Mouse (Mus musculus): ENCODE results near the gene Satb1.

Gene Satb1

GRCm38 (mm10) chr17:51832900-51833577 lies at the start of gene Satb1:
Gene Satb1 (minus strand): TSS chr17:51833290.
- DNase-seq (ENCODE audit: low spot score): peak; percentile 19

DNA sequence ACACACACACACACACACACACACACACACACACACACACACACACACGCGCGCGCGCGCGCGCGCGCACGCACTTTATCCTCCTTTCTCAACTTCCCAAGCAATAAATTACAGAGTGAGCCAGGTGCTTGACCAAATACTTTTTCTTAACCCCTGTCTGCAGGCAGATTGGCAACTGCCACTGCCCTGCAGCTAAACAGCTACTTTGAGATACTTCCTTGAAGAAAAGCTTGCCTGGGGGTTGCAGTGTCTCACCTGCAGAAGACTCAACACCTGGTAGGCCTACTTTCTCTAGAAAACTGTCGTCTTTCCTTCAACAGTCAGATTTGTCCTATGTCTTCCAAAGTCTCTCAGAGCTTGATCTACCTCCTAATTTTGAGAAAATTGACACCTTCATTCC lies 49.5 kb upstream of the Satb1 start:
- DNase-seq (ENCODE audit: low spot score): no peak

GRCm38 (mm10) chr17:51880895-51881622 lies 48.0 kb upstream of the Satb1 start:
- DNase-seq (ENCODE audit: low spot score): no peak

GRCm38 (mm10) chr17:51880221-51880620 lies 47.1 kb upstream of the Satb1 start:
- no peak for DNase-seq (ENCODE audit: low spot score)

DNA sequence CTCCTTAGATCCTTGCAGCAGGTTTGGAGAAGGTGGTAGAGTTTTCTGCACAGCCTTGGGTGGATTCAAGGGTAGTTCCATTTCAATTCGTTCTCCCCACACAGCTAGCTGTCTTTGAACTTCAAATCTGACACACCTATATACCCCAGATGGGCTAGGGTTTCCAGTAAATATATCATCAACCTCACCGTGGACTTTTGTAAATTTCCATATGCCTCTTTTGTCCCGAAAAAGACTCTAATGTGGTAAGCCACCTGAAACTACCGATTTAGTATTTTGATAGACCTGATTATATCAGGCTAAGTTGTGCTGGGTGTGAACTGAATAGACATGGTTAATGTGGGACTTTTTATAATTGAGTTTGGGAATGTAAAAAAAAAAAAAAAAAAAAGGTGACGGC lies 46.6 kb upstream of the Satb1 start:
- DNase-seq (ENCODE audit: low spot score): no peak

DNA sequence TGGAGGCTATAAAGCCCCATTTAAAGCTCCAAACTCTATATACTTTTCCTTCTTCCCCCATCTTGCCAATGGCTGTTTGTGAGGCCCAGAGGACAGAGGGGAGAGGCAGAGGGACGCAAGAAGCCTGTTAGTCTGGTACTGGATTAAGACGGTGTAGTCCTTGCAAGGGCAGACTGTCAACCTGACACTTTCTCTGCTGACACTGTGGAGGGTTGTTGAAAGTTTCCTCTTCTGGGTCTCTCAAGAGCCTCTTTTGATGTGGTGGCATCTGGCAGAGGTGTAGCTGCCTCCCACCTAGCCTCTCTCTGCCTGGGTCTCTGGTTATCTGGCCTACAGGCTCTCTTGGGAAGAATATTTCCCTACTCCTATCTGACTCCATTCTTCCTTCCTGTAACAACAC lies 46.1 kb upstream of the Satb1 start:
- DNase-seq (ENCODE audit: low spot score): no peak

DNA sequence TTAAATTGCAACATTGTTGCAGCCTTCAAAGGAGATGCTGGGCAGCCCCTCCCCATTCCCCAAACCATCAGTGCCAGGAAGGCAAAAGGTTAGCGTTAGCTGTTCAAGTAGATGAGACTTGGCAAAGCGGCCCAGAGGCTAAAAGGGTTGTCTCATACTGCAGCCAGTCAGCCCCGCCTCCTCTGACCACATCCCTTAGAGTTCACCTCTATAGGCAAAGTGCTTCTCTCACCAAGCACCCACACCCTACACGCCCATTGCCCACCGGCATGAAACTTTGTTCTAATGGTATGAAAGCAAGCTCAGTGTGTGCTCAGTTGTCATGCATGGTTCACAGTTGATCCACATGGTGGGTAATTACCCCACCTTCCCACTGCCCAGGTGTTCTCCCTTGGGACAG lies 43.4 kb upstream of the Satb1 start:
- no peak for DNase-seq (ENCODE audit: low spot score)

DNA sequence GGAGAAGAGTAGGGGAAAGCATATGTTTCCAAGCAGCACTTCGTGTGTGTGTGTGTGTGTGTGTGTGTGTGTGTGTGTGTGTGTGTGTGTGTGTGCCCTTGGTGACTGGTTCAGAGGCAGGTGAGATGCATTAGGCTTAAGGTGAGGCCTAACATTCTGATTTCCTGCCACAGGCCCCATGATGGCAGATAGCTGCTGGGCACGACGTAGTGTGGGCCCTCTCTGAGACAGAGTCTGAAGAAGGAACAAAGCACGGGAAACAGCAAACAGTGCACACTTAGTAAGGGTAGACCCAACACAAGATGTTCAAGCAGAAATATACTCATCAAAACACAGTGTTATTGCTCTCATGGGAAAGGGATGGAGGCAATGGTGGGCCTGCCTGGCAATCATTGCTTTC lies 24.5 kb upstream of the Satb1 start:
- DNase-seq (ENCODE audit: low spot score): no peak

DNA sequence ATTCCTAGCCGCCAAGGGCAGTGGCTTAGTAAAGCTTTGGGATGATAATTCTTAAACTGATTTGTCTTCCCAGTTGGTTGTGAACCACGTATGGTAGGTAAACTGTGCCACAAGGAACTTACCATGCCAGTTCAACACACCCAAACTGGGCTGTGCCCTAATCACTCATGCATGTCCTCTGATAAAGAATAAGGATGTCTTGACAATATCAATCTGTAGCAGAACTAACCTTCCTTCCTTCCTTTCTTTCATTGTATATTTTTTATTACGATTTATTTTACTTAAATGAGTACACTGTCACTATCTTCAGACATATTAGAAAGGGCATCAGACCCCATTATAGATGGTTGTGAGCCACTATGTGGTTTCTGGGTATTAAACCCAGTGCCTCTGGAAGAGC lies 23.2 kb upstream of the Satb1 start:
- DNase-seq (ENCODE audit: low spot score): no peak

DNA sequence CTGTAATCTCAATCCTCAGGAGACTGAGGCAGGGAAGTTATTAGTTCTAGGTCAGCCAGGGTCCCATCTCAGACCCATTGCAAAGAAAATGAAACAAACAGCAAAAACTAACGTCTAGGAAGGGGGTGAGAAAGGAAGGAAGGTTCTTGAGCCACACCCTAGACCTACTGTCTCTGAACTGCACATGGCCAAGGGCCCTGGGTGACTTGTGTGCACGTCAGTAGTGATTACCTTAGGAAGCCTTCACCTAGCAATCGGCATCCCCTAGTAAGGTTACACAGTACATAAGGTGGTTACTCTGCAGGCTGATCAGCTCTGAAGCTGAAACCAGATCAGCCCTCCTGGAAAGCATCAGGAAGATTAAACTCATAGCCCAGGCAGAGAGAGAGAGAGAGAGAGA lies 22.2 kb upstream of the Satb1 start:
- DNase-seq (ENCODE audit: low spot score): no peak

- DNase-seq (ENCODE audit: low spot score): no peak
These were observed 20.9 kb upstream of the Satb1 start for GRCm38 (mm10) chr17:51853952-51854351.

DNA sequence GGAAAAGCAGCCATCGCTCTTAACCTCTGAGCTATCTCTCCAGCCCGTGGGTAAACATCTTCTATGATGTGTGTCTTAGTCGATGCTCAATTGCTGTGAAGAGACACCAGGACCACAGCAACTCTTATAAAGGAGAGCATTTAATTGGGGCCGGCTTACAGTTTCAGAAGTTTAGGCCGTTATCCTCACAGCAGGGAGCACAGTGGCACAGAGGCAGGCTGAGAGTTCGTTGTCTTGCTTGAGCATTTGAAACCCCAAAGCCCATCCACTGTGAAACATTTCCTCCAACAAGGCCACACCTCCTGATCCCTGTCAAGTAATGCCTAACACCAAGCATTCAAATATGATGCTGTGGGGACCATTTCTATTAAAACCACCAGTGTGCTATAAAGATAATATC lies 7.5 kb upstream of the Satb1 start:
- DNase-seq (ENCODE audit: low spot score): no peak

DNA sequence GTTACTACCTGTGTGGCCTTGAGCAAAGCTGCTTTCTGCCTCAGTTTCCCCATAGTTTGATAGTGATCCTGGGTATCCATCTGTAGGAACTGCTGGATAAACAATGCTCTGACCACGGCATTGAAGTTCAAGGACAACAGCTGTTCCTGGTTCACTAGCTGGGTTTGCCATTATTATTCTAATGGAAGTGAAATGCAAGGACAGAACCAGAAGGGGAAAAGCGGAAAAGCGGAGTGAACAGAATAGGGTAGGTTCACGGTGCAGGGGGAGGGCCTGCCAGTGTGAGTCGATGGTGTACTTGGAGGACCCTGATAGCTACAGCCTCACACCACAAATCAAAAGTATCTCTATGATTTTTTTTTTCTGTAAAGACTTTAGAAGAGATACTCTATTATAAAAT lies 6.4 kb upstream of the Satb1 start:
- no peak for DNase-seq (ENCODE audit: low spot score)

GRCm38 (mm10) chr17:51836901-51837300 lies 3.8 kb upstream of the Satb1 start:
- no peak for DNase-seq (ENCODE audit: low spot score)

DNA sequence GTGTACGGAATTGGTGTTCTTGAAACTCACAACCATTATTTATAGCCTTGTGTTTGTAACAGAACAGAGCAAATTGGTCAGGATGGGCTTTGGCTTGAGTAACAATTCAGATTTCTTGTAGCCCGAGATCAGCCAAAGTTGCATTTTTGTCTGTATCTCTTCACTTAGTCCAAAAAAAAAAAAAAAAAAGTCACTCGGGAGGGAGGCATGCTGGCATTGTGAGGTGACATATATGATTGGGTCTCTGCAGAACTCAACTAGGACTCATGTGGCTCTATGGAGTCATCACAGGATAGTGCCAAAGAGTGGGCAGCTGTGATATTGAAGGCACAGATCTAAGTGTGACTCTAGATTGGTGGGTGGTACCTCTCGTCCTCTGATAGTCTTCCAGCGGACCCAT lies 3.2 kb upstream of the Satb1 start:
- no peak for DNase-seq (ENCODE audit: low spot score)

- DNase-seq (ENCODE audit: low spot score): no peak
These were observed 680 bp upstream of the Satb1 start for GRCm38 (mm10) chr17:51833578-51834361.

DNA sequence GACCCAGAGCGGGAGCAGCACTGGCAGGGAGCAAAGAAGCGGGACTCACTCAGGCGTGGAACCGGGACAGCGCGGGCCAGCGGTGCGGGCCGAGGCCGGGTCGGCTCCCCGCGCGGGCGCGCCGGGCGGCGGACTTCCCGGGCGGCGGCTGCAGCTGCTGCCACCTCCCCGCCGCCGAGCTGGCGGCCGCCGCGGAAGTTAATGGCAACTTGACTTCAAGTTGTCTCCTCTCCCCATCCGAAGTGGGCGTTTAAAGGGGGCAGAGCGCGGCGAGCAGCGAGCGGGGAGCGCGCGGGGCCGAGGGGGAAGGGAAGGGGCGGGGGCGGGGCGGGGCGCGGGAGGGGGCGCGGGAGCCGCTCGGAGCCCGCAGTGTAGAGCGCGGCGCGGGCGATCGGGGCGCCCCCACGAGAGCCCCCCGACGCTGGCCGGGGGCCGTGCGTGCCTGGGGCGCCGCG lies 642 bp downstream of the Satb1 start:
- DNase-seq (ENCODE audit: low spot score): peak; percentile 17

DNA sequence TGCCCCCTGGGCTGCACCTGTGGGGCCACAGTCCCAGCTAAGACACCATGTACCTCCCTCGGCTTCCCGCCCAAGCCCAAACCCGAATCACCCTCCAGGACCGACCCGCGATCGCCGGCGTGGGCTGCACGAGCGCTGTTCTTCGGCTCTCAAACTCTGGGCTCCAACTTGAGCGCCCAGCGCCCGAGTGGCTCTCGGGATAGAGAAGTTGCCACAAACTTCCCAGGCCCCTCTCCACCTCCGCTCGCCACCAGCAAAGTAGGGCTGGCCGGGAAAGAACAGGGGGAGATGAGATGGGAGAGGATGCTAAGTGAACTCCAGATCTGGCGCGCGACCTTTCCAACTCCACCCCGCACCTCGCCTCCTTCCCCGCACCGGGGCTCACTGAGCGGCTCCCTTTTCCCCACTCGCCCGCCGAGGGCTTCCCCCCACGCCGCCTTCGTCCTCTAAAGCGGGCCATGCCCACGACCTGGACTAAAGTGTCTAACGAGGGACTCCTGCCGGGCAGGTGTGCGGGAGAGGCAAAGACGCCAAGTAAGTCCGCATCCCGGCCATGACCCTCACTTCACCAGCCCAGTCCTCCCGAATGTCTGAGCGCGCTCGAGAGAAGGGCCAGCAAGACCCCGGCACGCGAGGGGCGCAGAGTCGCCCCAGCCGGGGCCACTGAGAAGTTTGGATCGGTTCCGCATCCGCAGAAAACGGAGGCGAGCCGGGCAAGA lies 1.2 kb downstream of the Satb1 start:
- DNase-seq (ENCODE audit: low spot score): peak; percentile 7

DNA sequence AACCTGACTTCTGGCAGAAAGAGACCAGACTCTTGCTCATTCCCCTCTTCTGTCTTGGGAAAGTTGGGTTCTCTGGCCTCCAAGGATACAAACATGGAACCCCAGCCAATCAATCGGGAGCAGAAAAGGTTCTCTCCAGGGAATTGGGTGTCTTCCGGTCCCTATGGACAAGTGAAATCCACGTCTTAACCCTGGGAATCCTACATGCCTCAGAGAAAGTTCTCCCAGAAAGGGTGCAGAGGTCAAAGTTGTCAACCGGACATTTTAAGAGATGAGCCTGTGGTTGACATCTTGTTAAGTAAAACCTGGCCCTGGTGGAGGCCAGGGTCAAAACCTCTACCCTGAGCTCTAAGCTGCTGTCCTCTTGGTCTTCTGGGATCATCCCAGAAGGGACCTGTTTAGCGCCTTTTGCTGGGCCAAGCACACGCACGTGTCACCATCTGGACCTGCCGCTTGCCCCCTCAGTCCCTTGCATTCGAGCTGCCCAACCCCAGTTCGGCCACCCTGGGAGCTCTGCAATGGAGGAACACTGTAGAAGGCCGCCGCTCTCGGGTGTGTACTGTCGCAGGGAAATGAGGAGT lies 1.9 kb downstream of the Satb1 start:
- DNase-seq (ENCODE audit: low spot score): no peak

DNA sequence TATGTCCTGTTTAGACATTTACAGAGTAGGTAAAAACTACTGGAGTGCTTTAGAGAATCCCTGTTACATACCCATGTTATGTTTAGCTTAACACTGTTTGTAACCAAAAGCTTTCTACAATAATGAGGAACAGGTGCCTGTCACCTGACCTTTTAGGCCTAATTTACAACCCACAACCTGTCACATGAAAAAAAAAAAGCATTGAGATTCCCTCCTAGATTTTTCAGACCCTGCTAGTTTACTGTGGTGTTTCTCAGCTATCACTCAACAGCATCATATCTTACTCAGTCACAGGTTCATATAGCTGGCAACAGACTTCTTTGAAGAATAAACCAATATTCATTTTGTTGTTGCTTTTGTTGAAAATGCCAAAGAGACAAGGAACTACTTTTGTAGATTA lies 3.7 kb downstream of the Satb1 start:
- DNase-seq (ENCODE audit: low spot score): no peak

DNA sequence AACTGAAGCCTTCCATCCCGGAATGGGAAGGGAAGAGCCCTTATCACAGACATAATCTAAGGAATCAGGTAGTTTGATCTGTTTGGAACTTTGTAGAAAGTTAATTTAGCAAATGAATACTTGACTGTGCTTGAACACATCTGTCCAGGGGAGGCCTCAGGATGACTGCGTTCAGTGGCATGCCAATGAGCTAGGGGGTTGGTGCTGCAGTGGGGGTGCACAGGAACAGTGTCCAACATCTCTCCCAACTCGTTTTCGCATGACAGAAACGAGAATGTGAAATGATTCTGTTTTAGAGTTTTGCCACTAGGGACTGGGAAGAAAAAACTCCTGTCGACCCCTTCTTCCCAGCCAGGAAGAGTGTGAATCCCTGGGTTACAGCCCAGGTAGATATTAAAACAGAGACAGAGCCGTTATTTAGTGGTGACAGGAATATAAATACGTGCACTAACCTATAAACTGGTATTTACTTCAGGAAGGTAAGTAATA lies 5.1 kb downstream of the Satb1 start:
- no peak for DNase-seq (ENCODE audit: low spot score)

DNA sequence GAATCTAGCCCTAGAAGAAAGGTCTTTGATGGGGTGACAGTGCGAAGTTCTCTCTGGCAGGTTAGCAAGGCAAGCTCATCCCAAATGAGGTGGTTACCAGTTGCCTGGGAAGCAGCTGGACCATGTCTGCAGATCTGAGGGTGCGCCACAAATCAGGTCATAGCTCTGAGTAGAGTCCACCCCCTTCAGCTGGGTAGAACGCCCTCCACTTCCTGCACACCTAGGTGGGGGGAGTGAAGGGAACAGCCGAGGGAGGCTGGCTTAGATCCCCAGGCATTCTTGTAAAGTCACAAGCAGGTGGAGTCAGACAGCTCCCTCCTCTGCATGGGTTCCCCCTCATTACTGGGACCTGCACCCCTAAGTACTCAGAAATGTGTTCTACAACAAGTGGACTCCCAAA lies 6.6 kb downstream of the Satb1 start:
- no peak for DNase-seq (ENCODE audit: low spot score)
